Mouse (Mus musculus) regulatory T cell (primary cell): ENCODE measurements around the gene Rbm19.

Experiments
- in situ Hi-C: fragments of 300-600 bp; cut with MboI, MseI; formaldehyde crosslinking; loops from one replicate; pipeline ENCODE4 v1.15.1; 2025; ENCODE audit warnings: high pct_unique_total_duplicates

Gene Rbm19

DNA sequence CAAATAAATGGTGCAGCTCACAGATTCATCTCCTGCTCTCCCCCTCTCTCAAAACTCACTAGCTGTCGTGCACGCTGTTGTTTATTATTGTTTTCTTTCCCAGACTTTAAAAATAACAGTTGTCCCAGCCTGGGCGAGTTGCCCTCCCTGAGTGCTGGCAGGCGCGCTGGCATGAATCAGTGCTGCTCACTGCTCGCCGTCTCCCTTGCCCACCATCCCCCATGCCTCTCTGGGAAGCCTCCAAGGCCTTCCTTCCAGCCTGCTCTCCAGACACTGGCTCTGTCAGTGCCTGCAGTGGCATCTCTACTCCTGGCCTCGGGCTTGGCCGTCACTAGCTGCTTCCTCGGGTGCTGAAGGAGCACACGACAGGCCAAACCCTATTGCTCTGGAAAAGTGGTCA is 48.2 kb downstream of the Rbm19 start:
- in situ Hi-C loops = no loop called here

DNA sequence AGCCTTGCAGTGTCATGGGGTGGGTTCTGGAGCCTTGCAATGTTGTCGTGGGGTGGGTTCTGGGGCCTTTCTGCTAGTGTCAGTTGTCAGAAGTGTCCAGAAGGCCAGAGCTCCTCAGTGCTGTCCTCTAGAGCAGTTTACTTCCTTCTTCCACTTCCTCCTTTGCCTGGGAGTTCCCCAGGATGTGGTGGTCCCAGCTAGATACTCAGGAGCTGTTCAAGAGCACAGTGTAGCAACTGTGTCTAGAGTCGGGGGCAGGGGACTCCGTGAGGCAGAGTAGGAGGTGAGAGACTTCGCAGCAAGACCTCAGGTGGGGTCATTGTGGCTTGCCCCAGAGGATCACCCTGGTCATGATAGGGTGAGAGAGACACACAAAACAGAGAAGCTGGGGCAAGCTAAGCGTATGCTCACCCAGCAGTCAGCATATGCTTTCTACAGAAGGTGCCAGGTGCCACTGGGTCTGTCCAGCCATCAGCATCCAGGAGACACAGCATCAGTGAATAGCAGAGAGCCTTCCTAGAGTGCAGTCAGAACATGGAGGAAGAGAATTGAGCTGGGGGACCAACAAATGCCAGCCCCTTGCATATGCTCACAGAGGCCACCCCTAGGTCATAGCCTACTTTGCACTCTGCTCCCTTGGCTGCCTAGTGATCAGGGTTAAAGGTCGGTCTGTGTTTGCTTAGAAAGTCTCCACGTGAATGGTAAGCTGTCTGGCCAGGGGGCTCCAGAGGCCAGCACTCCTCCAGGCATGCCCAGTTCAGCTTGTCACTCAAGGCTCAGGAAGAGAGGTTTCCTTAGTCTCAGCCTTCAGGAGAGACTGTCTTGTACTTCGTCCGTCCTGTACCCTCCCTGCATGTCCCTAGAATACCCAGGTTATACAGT is 49.0 kb downstream of the Rbm19 start:
- in situ Hi-C loops = no loop called here

DNA sequence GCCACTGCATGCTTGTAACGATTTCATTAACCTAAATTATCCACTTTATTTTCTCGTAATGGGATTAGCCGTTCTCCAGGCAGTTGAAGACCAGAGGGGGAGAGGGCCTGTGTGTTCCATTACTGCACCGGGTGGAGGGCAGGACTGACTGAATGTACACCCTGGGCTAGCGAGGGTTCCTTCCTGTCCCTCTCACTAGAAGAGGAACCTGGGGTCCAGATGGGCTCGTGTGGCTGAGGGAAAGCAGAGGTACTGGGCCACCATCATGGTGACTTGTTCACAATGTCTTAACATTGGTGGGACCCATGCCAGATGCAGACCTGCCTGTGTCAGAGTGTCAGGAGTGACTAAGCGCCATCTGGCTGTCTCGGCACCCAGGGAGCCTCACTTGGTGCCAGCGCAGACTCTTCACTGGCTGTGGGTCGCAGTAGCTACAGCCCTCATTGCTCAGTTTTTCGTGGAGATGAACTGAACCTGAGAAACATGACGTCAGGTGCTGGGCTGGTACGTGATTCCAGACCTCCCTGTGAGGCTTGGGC is 51.6 kb downstream of the Rbm19 start:
- in situ Hi-C loops = no loop called here

DNA sequence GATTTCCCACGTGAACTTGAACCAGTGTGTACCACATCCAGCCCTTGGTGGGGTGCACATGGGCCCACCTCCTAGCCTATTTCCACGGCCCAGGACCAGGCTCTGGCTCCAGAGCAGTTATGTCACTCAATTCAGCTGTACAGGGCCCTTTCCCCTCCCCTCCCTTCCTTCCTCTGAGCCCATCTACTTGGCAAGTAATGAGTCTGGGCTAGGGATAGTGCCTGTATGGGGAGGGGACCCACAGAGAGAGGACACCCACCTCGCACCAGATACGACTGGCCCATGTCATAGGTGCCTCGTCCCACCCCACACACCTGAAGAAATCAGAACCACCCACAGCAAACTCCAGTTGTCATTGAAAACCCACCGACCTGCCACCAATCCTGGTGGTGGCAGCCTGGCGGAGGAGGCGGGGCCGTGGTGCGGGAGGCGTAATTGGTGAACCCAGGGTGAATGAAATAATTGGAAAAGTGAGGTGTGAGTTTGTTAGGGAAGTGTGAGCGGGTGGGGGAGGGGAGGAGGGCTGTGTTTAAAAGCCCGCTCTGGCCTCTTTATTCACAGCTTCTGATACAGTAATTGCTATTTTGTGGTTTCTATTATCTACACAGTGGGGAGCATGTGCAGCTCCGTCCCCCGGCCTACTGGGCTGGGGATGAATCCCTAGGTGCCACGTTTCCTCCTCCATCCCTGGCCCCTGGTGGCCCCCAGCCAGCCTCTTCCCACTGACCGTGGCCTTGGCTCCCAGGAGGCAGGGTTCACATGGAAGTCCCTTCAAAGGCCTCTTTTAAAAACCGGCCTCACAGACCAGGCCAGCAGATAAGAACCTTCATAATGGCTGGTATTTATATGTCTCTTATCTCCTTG is 55.8 kb downstream of the Rbm19 start:
- in situ Hi-C loops = loop anchor here (10.0 kb wide), 1 partner anchor 263 kb away; the partner anchor contains the start of gene Lhx5

DNA sequence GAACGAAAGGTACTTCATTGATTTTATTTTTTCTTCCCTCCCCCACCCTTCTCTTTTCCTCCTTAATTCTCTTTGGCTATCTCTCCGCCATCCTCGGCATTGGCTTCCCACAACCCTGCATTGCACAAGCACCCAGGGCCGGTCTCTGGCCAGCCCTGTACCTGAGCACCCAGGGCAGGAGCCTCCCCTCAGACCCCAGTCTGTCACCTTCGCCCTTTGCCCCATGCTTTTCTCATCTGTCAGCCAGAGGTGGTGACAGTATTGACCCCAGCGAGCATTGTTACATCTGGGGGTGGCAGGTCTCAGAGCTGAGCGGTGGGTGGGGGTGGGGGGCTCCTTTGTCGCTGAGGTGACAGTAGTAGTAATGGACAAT is 56.5 kb downstream of the Rbm19 start:
- in situ Hi-C loops = loop anchor here (10.0 kb wide), 1 partner anchor 262 kb away; the partner anchor contains the start of gene Lhx5

GRCm38 (mm10) chr5:120174317-120174716 is 58.1 kb downstream of the Rbm19 start:
- in situ Hi-C loops = loop anchor here (10.0 kb wide), 1 partner anchor 260 kb away; the partner anchor contains the start of gene Lhx5

GRCm38 (mm10) chr5:120175217-120175616 is 59.0 kb downstream of the Rbm19 start:
- in situ Hi-C loops = loop anchor here (10.0 kb wide), 1 partner anchor 260 kb away; the partner anchor contains the start of gene Lhx5

DNA sequence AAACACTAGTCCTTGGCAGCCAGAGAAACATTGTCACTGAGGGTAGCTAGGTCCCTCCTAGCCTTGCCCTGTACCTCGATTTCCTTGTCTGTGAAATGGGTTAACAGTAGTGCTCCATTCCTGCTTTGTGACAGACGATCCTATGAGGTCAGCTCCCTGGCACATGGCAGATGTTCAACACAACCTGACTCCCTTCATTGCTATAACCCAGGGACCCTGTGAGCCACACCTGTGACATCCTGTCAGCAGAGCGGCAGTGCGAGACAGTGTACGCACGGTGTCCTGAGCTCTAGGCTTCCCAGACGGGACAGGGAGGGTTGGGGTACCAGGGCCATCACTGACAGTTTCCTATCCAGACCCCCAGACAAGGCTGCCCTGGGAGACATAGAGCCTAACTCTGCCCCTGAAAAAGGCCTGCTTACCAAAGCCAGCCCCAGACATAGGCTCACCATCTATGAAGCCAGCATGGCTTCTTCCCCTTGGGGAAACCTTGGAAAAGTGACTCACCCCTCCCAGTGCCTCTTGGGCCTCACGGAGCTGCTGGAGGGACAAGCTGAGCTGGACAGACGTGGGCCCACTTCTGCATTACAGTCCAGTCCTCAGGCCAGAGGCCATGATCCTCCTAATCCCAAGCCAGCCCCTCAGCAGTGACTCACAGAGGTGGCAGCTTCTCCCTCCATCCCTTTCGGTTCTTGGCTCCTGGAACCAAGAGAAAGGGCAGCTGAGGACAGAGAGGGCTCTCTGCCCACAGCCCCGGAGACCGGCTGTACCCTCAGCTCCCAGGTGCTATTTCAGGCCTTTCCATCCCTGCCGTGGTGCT is 60.2 kb downstream of the Rbm19 start:
- in situ Hi-C loops = loop anchor here (10.0 kb wide), 1 partner anchor 258 kb away; the partner anchor contains the start of gene Lhx5

DNA sequence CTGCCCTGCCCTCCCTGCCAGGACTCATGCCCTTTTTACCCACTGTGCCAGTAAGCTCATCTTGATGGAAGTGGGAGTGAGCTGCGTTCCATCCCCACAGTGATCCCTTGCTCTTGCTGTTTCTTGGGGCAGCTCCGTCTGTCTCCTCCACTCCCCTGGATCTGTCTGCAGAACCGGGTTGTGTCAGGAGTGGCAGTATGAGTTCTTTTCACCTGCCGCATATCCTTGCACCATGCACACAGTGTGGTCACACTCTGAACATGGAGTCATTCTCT is 60.7 kb downstream of the Rbm19 start:
- in situ Hi-C loops = loop anchor here (10.0 kb wide), 1 partner anchor 258 kb away; the partner anchor contains the start of gene Lhx5

- in situ Hi-C loops = no loop called here
Measured at GRCm38 (mm10) chr5:120180102-120180501, 63.8 kb downstream of the Rbm19 start.

GRCm38 (mm10) chr5:120181384-120181783 is 65.1 kb downstream of the Rbm19 start:
- in situ Hi-C loops = no loop called here

GRCm38 (mm10) chr5:120183321-120183720 is 67.1 kb downstream of the Rbm19 start:
- in situ Hi-C loops = no loop called here

DNA sequence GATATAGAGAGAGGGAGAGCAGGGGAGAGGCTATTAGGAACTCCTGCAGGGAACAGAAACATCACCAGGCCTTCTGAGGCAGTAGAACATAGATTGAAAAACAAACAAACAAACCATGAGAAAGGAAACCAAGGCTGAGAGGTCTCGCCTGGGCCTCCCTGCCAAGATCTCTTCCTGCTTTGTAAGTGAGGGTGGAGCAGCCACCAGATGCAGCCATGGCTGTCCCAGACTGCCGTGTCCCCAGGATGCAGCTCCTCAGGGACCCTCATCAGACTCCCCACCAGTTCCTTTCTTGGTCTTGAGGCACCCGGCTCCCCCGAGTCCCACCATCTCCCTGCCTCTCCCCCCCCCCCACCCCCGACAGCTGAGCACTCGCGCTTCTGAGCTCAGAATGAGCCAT is 67.5 kb downstream of the Rbm19 start:
- in situ Hi-C loops = no loop called here

DNA sequence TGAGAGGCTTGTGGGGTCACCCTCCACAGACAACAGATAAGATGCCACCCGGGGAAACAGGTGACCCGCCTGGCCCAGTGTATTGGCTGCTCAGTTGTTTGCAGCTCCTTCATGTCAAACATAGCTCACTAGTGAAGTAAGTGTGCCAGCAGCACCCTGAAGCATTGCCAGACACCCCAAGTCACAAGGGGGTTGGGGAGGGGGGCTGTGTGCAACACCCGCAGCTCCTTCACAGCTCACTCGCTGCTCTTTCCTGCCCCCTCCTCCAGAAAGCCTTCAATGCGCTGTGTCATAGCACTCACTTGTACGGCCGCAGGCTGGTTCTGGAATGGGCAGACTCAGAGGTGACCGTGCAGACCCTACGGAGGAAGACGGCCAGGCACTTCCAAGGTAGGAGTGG is 69.7 kb downstream of the Rbm19 start:
- in situ Hi-C loops = no loop called here

DNA sequence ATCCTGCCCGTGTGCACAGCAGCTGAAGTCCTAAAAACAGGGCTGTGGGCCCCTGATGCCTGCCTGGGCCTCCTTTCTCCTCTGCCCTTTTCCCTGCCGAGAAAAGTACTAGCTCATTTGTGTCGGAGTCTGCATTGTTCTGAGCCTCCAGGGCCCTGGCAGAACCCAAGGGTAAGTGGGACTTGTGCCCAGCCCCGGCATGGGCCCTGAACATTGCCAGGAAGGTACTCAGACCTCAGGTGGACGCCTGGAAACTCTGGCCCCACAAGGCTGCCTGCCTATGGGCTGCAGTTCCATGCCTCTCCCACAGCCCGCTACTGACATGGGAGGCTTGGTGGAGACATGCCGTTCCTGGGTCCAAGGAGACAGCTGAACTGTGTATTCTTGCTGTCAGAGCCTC is 72.3 kb downstream of the Rbm19 start:
- in situ Hi-C loops = no loop called here

GRCm38 (mm10) chr5:120190001-120190582 is 73.8 kb downstream of the Rbm19 start:
- in situ Hi-C loops = no loop called here

GRCm38 (mm10) chr5:120191620-120192019 is 75.4 kb downstream of the Rbm19 start:
- in situ Hi-C loops = no loop called here

DNA sequence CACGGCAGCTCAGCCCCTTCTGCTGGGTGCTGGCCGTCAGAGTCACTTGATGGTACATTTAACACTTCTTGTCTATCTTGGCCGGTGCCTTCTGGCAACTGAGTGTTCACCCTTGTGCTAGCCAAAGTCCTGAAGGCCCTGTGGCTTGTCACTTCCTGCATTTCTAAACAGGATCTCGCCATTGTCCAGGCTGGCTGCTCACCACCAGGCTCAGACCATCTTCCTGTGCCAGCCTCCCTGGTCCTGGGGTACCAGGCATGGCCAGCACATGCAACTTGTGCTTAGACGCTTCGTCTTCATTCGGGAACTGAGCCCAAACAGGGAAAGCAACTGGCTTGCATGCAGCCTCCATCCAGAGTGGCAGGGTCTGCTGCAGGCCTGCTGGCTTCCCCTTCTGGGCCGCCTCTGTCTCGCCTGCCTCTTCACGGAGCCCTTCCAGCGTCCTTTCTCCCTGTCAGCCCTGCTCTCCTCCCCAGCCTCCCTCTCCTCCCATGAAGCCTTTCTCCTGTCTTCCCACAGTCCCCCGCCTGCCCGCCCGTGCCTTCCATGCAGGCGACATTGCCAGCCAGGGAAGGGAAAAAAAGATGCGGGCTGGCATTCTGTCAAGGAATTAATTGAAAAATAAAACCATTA is 78.2 kb downstream of the Rbm19 start:
- in situ Hi-C loops = no loop called here

GRCm38 (mm10) chr5:120194948-120195347 is 78.7 kb downstream of the Rbm19 start:
- in situ Hi-C loops = no loop called here

GRCm38 (mm10) chr5:120196879-120197278 is 80.6 kb downstream of the Rbm19 start:
- in situ Hi-C loops = no loop called here
